Mouse (Mus musculus) olfactory bulb, adult 2 months (tissue): ENCODE results near the gene Strip1. TPM values are rescaled to one million over a fixed set of nuclear protein-coding genes. Genes with fewer than 3 reads are reported as not detected.

Experiments
- H3K27ac ChIP-seq: fragments of 200-500 bp; 2 replicates; pipeline ENCODE4 v1.5.1; 2012; ENCODE audit warnings: low read depth, low read length; ENCODE audit not compliant: insufficient read depth
- H3K4me1 ChIP-seq: fragments of 200-500 bp; 2 replicates; pipeline ENCODE4 v1.6.1; 2012; ENCODE audit warnings: low read length; ENCODE audit not compliant: control insufficient read depth, insufficient read depth
- H3K4me3 ChIP-seq: fragments of 200-500 bp; 2 replicates; pipeline ENCODE4 v1.5.1; 2012; ENCODE audit warnings: mild to moderate bottlenecking, low read depth, low read length, moderate library complexity; ENCODE audit not compliant: insufficient read depth
- CTCF ChIP-seq: fragments of 200-500 bp; IDR thresholded peaks from 2 replicates; pipeline ENCODE4 v1.5.1; 2012; ENCODE audit warnings: low read depth, mild to moderate bottlenecking, low read length, moderate library complexity; ENCODE audit not compliant: insufficient read depth
- POLR2A ChIP-seq: fragments of 200-500 bp; IDR thresholded peaks from 2 replicates; pipeline ENCODE4 v1.6.1; 2012; ENCODE audit warnings: mild to moderate bottlenecking, low read depth, low read length, moderate library complexity; ENCODE audit not compliant: insufficient read depth
- WGBS: fragments of 180-500 bp; shearing (Covaris S2); methylation state at CpG from one replicate; pipeline ENCODE4 v1.1.7; 2018; 5-methylcytosine and 5-hydroxymethylcytosine counted together
- polyA plus RNA-seq: library from polyadenylated mRNA; stranded (reverse); fragments of >200 nt; gene quantifications from 2 replicates; pipeline ENCODE4 v1.2.4, GENCODE M21; 2012; ENCODE audit warnings: low replicate concordance; ENCODE audit not compliant: missing spikeins, insufficient read depth, insufficient read length

Gene Strip1
- polyA plus RNA-seq, 1 experiment = not detected

DNA sequence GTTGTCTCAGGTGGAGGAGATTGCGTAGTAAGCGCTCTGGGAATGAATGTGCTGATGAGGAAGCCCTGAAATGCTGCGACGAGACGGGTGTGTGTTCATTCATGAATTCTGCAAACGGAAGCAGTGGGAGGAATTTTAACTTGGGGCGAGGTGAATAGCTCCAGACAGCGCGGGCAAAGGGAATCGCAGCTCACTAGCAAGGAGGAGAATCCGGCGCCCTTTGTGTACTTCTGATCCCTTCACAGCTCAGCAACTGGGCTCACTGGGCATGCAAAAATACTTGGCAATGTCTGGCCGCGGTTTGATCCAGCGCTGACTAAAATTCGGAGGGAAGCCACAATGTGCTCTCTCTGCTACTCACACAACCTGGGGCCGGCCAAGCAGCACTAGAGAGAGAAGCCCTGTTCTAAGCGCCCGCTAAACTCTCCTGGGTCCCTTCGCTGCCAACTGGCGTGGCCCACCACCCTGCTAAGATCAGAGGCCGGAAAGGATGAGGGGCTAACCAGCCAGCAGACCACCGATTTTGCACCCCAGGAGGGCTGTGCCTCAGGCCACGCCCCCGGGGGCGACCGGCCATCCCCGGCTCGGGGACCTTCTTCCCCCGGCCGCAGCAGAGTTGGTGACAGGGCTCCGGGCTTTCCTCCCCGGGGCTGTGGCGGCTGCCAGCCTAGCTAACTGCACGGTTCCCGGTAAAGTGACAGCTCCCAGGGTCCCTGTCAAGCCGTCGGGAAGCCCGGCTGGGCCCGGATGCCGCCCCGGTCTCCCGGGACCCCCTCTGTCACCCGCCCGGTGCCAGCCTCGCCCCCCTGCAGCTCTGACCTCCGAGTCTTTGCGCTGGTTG, 592 bp downstream of the Strip1 start, which contains the start of gene Gm10961:
Gene Gm10961, plus strand, starts transcription at position 641 of the 841 bp plus-strand sequence.
- WGBS = under 1% methylated on average over 48 of the region's 48 CpGs
- peak within 1 kb of the TSS; percentile 88 for H3K27ac ChIP-seq

DNA sequence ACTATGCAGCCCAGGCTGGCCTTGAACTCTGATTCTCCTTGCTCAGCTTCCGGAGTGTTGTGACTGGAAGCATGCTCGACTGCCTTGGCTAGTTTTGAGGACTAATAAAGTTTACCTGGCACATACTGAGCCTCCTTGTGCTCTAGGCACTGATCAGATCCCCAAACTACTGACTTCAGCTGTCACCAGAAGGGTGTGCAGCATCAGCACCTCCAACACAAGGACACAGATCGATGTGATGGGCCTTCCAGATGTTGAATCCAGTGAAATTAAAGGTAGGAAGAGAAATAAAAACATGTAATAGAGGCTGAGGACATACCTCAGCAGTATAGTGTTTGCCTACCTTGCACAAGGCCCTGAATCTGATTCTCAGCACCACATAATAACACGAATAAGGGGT, 2.1 kb downstream of the Strip1 start:
- WGBS = 87% methylated on average over 4 of the region's 4 CpGs
- Histone ChIP-seq H3K4me3 (no peak overlapping the region), H3K4me1 (no peaks in the 10 kb centered on the region), H3K27ac (no peak overlapping the region)
- no peak for TF ChIP-seq CTCF

More for the DNA sequence above, 592 bp downstream of the Strip1 start, which contains the start of gene Gm10961:
- Histone ChIP-seq H3K4me3 (peak within 1 kb of the TSS; percentile 84), H3K4me1 (no peaks in the 10 kb centered on the region)
- TF ChIP-seq CTCF (no peak), POLR2A (no peak)

DNA sequence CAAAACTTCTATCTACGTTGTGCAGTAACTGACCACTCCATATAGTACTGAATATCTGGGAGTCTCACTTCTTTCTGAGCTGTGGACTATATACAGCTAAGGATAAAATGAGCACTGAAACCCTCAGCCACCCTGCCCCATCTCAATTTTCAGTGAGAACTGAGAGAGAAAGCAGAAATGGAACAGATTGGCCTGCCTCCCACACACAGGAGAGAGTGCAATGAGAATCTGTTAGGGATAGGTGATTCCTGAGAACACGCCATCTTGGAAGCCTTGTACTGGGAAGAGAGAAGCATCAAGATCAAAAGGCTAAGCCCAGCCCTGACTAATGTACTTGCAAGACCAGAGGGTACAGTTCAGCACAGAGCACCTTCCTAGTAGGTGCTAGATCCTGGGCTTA, 2.9 kb downstream of the Strip1 start:
- WGBS = 96% methylated on average over 2 of the region's 2 CpGs
- H3K4me3 ChIP-seq = no peak overlapping the region
- no peak overlapping the region for H3K27ac ChIP-seq
- TF ChIP-seq POLR2A (no peak), CTCF (no peak)
- H3K4me1 ChIP-seq = no peaks in the 10 kb centered on the region

DNA sequence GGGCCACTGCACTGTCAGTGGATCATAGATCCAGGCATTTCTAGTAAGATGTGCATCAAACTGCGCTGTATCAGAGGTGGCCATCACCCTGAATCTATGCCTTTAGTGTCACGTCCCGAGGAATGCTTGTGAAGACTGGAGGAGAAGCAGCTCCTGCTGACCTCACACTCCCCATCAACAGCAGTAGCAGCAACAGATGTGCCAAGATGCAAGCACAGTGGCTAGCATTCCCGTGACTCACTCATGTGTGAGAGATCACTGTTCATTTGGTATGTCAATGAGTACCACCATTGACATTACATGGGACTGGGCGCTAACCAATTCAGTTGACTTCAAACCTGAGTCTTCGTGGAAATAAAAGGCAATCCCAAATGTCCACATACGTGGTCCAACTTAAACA, 3.9 kb downstream of the Strip1 start:
- Histone ChIP-seq H3K4me3 (no peak overlapping the region), H3K4me1 (no peaks in the 10 kb centered on the region), H3K27ac (no peak overlapping the region)
- 87% methylated on average over 7 of the region's 7 CpGs for WGBS
- TF ChIP-seq CTCF (no peak), POLR2A (no peak)

DNA sequence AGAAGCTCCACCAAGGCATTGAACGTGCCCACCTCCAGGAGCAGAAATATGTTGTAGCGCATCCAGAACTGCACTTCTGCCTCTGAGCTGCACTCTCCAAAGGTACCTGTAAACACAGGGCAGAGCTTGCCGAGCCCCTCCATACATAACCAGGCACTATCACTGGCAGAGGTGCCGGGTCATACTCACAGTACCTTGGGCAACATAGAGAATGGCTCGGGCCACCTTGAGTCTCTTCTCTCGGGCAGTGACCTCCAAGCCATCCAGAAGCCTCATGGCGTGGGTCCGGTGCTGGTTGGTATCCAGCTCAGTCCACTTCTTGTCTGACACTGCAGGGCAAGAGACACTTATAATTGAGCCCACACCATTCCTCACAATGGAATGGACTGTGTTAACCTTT, 4.7 kb downstream of the Strip1 start:
- no peaks in the 10 kb centered on the region for H3K4me1 ChIP-seq
- no peak for TF ChIP-seq POLR2A
- no peak for TF ChIP-seq CTCF
- H3K27ac ChIP-seq = no peak overlapping the region
- no peak overlapping the region for H3K4me3 ChIP-seq
- WGBS = 95% methylated on average over 8 of the region's 8 CpGs

DNA sequence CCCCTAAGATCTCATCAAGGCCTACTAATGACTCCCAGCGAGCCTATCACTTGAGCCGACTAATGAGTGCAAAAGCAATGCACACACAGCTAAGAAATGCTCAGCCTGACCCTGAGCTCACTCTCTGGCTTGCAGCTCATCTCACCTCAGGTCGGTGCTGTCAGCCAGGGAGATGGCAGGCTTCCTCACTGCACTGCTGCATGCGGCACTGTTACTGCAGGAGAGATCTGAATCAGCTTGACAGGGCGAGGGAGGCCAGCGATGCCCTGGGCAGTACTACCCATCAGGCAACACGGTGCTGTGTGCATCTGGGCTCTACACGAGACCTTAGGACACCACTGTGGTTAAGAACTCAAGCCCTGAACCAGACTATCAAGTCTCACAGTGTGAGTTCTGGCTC, 6.0 kb downstream of the Strip1 start:
- Histone ChIP-seq H3K27ac (no peak overlapping the region), H3K4me1 (no peaks in the 10 kb centered on the region), H3K4me3 (no peak overlapping the region)
- WGBS = 94% methylated on average over 8 of the region's 8 CpGs
- TF ChIP-seq POLR2A = no peak
- TF ChIP-seq CTCF = no peak

DNA sequence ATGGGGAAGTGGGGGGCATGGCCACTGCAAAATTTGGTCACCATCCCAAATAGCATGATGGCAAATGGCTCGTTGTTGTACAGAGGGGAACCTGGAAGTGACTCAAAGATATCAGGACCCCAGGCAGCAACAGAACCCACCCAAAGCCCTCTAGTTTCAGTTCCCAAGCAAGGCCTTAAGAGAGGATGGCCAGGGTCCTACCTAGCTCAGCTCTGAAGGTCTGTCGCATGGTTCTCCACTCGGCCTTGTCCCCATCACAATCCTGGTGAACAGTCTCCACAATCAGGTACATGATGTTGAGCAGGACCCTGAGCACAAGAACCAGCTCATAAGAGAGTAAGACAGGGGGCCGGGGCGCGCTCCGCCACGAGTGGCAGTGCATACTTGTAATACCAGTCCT, 7.1 kb downstream of the Strip1 start:
- H3K27ac ChIP-seq = no peak overlapping the region
- H3K4me1 ChIP-seq = no peaks in the 10 kb centered on the region
- TF ChIP-seq POLR2A (no peak), CTCF (no peak)
- 97% methylated on average over 8 of the region's 8 CpGs for WGBS
- no peak overlapping the region for H3K4me3 ChIP-seq

DNA sequence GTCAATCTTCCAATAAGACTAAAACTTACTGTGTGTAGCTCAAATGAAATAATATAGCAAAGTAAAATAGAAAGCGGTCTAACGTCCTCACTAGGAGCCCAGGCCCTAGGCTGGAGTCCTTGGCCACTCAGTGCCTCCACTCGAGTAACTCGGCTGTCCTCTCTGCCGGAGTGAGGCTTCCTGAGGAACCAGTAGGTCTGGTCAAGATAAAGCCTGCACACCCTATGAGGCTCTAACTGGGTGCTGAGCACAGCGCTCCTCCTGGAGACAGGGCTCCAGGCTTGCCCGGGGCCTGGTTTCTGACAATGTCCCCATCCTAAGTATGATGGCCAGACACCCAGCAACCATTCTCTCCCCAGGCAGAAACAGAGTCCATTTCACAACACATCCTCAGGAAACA, 9.0 kb downstream of the Strip1 start:
- no peak for TF ChIP-seq CTCF
- H3K4me3 ChIP-seq = no peak overlapping the region
- H3K27ac ChIP-seq = no peak overlapping the region
- WGBS = 97% methylated on average over 7 of the region's 7 CpGs
- H3K4me1 ChIP-seq = no peaks in the 10 kb centered on the region

DNA sequence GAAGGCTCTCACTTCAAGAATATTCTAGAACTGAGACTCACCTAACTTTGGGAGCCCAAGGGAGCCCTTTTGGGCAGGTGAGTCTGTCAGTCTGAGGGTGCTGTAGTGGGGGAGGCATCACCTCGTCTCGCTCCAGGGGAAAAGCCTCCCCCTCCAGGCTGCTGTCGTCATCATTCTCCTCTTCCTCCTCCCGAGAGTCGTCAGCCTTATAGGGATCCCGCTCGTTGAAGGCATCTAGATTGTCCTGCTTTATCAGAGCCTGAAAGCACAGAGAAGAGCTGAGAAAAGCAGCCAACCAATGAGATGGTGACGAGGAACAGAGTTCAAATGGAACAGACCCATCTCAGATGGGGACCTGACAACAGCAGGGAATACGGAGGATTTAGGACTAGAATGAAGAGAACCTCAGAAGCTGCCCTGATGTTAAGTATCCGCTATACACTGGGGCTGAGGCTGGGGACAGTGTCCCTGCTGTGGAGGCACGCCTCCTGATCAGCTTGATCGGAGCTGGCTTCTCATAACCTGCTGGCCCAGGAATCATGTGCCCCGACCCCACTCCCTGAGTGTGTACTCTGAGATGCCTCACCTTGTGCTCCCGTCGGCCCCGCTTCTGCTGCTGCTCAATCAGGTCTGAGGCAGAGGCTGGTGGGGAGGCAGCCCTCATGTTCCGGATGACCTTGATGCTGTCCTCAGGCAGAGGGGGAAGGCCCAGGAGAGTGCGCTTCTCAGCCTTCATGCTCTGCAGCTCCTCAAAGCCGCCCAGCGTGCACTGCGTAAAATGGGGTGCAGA, 10.0 kb downstream of the Strip1 start:
- no peaks in the 10 kb centered on the region for H3K4me1 ChIP-seq
- 93% methylated on average over 21 of the region's 21 CpGs for WGBS
- TF ChIP-seq CTCF (no peak), POLR2A (no peak)
- no peak overlapping the region for H3K27ac ChIP-seq
- no peak overlapping the region for H3K4me3 ChIP-seq
